Mouse (Mus musculus) testis, adult 2 months (tissue): ENCODE results near the gene Parp2.

ENCODE experiments used
- CTCF ChIP-seq: fragments of 200-500 bp; IDR thresholded peaks from 2 replicates; pipeline ENCODE4 v1.5.1; 2012; ENCODE audit warnings: low read depth, mild to moderate bottlenecking, inconsistent platforms, low read length, moderate library complexity; ENCODE audit not compliant: control insufficient read depth, insufficient read depth, insufficient replicate concordance
- POLR2A ChIP-seq: fragments of 200-500 bp; IDR thresholded peaks from 2 replicates; pipeline ENCODE4 v1.6.1; 2012; ENCODE audit warnings: low read depth, mild to moderate bottlenecking, inconsistent platforms, low read length, moderate library complexity; ENCODE audit not compliant: control insufficient read depth

GRCm38 (mm10) chr14:50826579-50826978, 18.9 kb downstream of the Parp2 start:
- TF ChIP-seq POLR2A (no peak), CTCF (no peak)
